Mouse (Mus musculus) E14TG2a.4 (cell line): ENCODE measurements at regions not wholly inside any gene's neighbourhood (a gene's known extent, or its start where the extent isn't known, plus 50 kb on each side); places are given as distances from the start of the nearest gene placed in this dataset.

Experiments
- H3K27me3 ChIP-seq: 2 replicates; pipeline ENCODE4 v1.6.1; 2014; ENCODE audit warnings: low read length, control low read depth; ENCODE audit not compliant: insufficient read depth
- H3K36me3 ChIP-seq: 2 replicates; pipeline ENCODE4 v1.6.1; 2014; ENCODE audit warnings: low read length, control low read depth; ENCODE audit not compliant: insufficient read depth
- H3K4me1 ChIP-seq: replicated peaks from 2 replicates; pipeline ENCODE4 v1.6.1; 2014; ENCODE audit warnings: low read depth, low read length, control low read depth
- H3K4me3 ChIP-seq: replicated peaks from 2 replicates; pipeline ENCODE4 v1.5.1; 2014; ENCODE audit warnings: mild to moderate bottlenecking, low read length
- H3K9me3 ChIP-seq: 2 replicates; pipeline ENCODE4 v1.6.1; 2014; ENCODE audit warnings: low read length, control low read depth
- CTCF ChIP-seq: conservative IDR thresholded peaks from 2 replicates; pipeline ENCODE4 v1.5.1; 2014; ENCODE audit warnings: low read length
- NANOG ChIP-seq: IDR thresholded peaks from 2 replicates; pipeline ENCODE4 v1.6.1; 2014; ENCODE audit warnings: borderline replicate concordance, low read length, mixed read lengths
- POU5F1 ChIP-seq: IDR thresholded peaks from 2 replicates; pipeline ENCODE4 v1.6.1; 2014; ENCODE audit warnings: low read length, borderline replicate concordance

- Histone ChIP-seq H3K9me3 (no peaks in the 10 kb centered on the region), H3K36me3 (no peaks in the 10 kb centered on the region), H3K4me1 (no peaks in the 10 kb centered on the region), H3K4me3 (no peak overlapping the region), H3K27me3 (no peaks in the 10 kb centered on the region)
- no peak for TF ChIP-seq POU5F1
- TF ChIP-seq CTCF: no peak
- no peak for TF ChIP-seq NANOG
Measured at GRCm38 (mm10) chr3:132510240-132510639, 119.4 kb upstream of the Gimd1 start.

- no peaks in the 10 kb centered on the region for H3K36me3 ChIP-seq
- H3K27me3 ChIP-seq: no peaks in the 10 kb centered on the region
- H3K4me1 ChIP-seq: no peaks in the 10 kb centered on the region
- TF ChIP-seq NANOG (no peak), CTCF (no peak), POU5F1 (no peak)
- H3K4me3 ChIP-seq: no peak overlapping the region
- no peaks in the 10 kb centered on the region for H3K9me3 ChIP-seq
Measured at GRCm38 (mm10) chr3:132512526-132513102, 117.0 kb upstream of the Gimd1 start.

DNA sequence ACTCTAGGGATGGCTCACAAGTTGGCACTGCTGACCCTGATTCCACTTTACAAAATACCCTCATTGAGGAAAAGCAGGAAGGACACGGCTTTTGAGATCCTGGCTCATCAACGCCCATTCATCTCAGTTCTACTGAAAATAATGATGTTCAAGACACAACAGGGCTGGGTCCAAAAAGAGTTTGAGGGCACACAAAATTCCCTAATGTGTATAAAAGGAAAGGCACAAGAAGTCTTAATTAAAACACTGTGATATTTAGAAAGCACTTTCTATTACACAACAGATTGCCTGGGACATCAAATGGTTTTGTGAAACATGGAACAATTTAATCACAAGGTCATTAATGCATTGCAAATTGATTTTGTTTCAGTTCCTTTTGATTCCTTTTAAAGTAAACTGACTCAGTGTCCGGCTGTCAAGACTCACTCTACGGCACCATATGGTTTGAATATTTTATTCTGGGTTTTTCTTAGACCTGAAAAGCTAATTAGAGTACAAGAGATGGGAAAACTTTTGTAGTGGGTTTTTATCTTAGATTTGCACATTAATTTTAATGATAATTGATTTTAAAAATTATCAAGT, 96.2 kb upstream of the Gimd1 start:
- no peak for TF ChIP-seq POU5F1
- no peak for TF ChIP-seq NANOG
- no peak for TF ChIP-seq CTCF
- H3K4me1 ChIP-seq: no peaks in the 10 kb centered on the region

GRCm38 (mm10) chr3:132539780-132540658, 89.6 kb upstream of the Gimd1 start:
- Histone ChIP-seq H3K36me3 (no peaks in the 10 kb centered on the region), H3K4me1 (no peaks in the 10 kb centered on the region), H3K9me3 (no peaks in the 10 kb centered on the region), H3K27me3 (no peaks in the 10 kb centered on the region), H3K4me3 (no peak overlapping the region)
- no peak for TF ChIP-seq POU5F1
- no peak for TF ChIP-seq CTCF
- TF ChIP-seq NANOG: no peak

More for the DNA sequence above, 96.2 kb upstream of the Gimd1 start:
- H3K36me3 ChIP-seq: no peaks in the 10 kb centered on the region
- no peaks in the 10 kb centered on the region for H3K27me3 ChIP-seq
- H3K9me3 ChIP-seq: peaks cover 21% of the 10 kb centered on the region
- no peak overlapping the region for H3K4me3 ChIP-seq

DNA sequence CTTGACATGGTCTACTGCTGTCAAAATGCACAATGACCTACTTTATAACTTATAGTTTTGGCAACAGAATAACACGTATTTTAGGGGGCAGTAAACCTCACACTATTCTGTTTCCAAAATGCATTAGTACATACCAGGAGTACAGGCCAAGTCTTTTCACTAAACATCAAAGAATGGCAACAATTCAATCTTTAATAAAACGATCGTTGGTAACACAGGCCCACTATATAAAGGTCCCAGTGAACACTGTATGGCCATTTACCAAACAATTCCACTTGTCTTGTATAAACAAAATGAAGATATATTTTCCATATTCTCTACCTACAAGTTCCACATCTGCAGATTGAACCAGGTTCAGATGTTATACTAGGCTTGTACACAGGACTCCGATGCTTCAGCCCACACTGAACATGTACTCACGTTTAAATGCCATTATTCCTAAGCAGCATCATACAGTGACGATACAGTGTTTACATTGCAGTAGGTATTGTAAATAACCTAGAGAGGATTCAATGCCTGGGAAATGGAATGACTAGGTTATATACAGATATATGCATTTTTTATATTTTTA, 78.3 kb upstream of the Gimd1 start:
- Histone ChIP-seq H3K27me3 (no peaks in the 10 kb centered on the region), H3K4me1 (no peaks in the 10 kb centered on the region), H3K9me3 (no peaks in the 10 kb centered on the region), H3K36me3 (no peaks in the 10 kb centered on the region), H3K4me3 (no peak overlapping the region)
- no peak for TF ChIP-seq CTCF
- no peak for TF ChIP-seq POU5F1
- no peak for TF ChIP-seq NANOG

DNA sequence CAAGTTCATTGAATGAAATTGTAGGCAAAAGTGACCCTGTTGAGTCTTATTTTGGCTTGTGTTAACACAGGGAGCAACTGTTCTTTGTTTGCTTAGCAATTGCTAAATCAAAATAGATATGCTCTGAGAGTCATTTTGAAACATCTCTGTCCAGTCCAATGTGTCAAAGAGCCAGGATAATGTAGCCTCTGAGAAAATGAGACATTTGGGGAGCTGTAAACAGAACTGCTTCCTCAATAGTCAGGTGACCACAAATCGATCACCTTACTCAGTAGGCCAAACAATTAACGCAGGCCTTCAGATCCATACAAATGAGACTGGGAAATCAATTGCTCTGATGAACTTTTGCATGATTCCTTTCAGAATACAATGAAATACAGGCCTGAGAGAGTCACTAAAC, 63.9 kb upstream of the Gimd1 start:
- no peaks in the 10 kb centered on the region for H3K27me3 ChIP-seq
- TF ChIP-seq NANOG: no peak
- H3K36me3 ChIP-seq: no peaks in the 10 kb centered on the region
- H3K4me3 ChIP-seq: no peak overlapping the region
- H3K4me1 ChIP-seq: no peaks in the 10 kb centered on the region
- H3K9me3 ChIP-seq: peaks cover 2% of the 10 kb centered on the region; the same call in 1 of the 2 replicates

DNA sequence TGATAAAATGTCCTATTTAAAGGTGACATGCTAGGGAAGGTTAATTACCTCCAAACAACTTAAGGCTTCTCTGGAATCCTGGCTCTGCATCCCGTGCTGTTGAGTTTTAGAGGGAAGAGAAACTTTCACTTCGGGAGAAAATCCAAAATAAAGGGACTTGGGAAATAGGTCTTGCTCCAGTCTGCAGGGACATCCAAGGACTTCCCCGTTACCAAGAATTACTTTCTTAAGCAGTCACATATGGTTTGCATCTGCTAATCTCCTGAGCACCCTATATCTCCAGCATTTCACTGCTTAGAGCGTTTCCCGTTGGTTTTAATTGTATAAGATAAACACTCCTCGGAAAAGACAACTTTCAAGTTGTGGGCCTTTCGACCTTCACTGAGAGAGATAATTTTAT, 63.3 kb upstream of the Gimd1 start:
- Histone ChIP-seq H3K4me1 (no peaks in the 10 kb centered on the region), H3K4me3 (no peak overlapping the region), H3K9me3 (peaks cover 4% of the 10 kb centered on the region; the same call in 1 of the 2 replicates), H3K27me3 (no peaks in the 10 kb centered on the region), H3K36me3 (no peaks in the 10 kb centered on the region)
- TF ChIP-seq NANOG (no peak), CTCF (no peak), POU5F1 (no peak)
